Comparison of ENCODE assay signal across 28 mouse cellular contexts in the genomic region with DNA sequence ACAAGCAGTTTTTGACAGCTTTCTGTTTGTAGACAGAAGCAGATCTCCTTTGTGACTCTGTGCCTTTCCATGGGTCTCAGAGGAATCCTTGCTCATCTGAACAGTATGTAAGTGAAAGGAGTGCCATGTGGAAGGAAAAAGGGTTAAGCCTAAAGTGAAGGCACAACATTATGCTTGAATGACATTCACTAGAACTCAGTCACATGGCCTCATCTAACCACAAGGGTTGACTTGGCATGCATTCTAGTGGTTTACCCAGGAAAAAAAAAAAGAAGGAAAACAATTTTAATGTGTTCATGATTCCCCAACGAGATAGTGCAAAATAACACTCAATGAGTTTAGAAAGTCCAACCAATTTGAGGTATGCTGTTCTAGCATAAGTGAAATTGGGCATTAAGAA.
DNase-seq lines count a peak whose midpoint lies in the region; ATAC-seq and TF ChIP-seq lines count a peak whose summit lies in the region.
"Had no signal": no experiment of that assay in that cellular context is flagged by ENCODE, and none has a peak within 500 bp of the region (broad histone marks: within the 10 kb centered on the region; RNA-seq: fewer than 3 reads in every experiment).

No protein-coding gene starts in this region.

- H3K27ac ChIP-seq in midbrain, embryonic 10.5 days (replicated peaks): no peak overlapping the region
- H3K27ac ChIP-seq: forebrain, embryonic 10.5 days; forebrain, embryonic 13.5 days; heart, adult 2 months; heart, embryonic 10.5 days; heart, embryonic 13.5 days; hindbrain, embryonic 13.5 days; intestine, embryonic 15.5 days had no signal

- H3ac ChIP-seq in C2C12 (ENCODE audit: control insufficient read depth, insufficient read length, low read depth): no peak overlapping the region

- H3K4me1 ChIP-seq in midbrain, embryonic 10.5 days: no peaks in the 10 kb centered on the region
- H3K4me1 ChIP-seq: forebrain, embryonic 10.5 days; forebrain, embryonic 13.5 days; heart, embryonic 10.5 days; heart, embryonic 13.5 days; hindbrain, embryonic 13.5 days; intestine, embryonic 15.5 days had no signal

- no peaks in the 10 kb centered on the region for H3K79me3 ChIP-seq in C2C12 (ENCODE audit: low read depth)

- H3K9me3 ChIP-seq in midbrain, embryonic 10.5 days (replicated peaks): no peaks in the 10 kb centered on the region
- H3K9me3 ChIP-seq: forebrain, embryonic 10.5 days; forebrain, embryonic 13.5 days; heart, embryonic 10.5 days; heart, embryonic 13.5 days; hindbrain, embryonic 13.5 days; intestine, embryonic 15.5 days had no signal

- H3K36me3 ChIP-seq in C2C12 (ENCODE audit: control insufficient read depth, insufficient read depth): no peaks in the 10 kb centered on the region
- no peaks in the 10 kb centered on the region for H3K36me3 ChIP-seq in midbrain, embryonic 10.5 days
- H3K36me3 ChIP-seq: forebrain, embryonic 10.5 days; G1E; heart, embryonic 10.5 days; heart, embryonic 13.5 days; hindbrain, embryonic 13.5 days; intestine, embryonic 15.5 days had no signal

- no peak for TF ChIP-seq CTCF in C2C12 (IDR thresholded peaks at IDR 0.05; ENCODE audit: control insufficient read depth, insufficient read depth, insufficient read length)

- peak; percentile 23 for DNase-seq in 3134 (ENCODE audit: extremely low read depth, insufficient read length, low spot score)
- DNase-seq in NIH3T3 (ENCODE audit: low read depth): peak; percentile 16
- DNase-seq in cerebellum, adult 8-10 months: no peak
- DNase-seq in midbrain, embryonic 10.5 days (ENCODE audit: low spot score): no peak
- no peak for DNase-seq in cerebellum, adult 18-20 months
- no peak for DNase-seq in cerebellum, postnatal 25 days
- DNase-seq: adrenal gland, adult 2 months; adrenal gland, postnatal 14 days; cerebellum, adult 11 months; cerebellum, adult 9-10 months; cerebellum, postnatal 36 days; gastrocnemius, postnatal 10 days; gastrocnemius, postnatal 36 days; heart, adult 2 months; kidney, adult 11 months had no signal

- H3K79me2 ChIP-seq in C2C12 (ENCODE audit: control insufficient read depth, insufficient read depth): no peaks in the 10 kb centered on the region

- no peaks in the 10 kb centered on the region for H3K27me3 ChIP-seq in C2C12 (ENCODE audit: control insufficient read depth, insufficient read depth, insufficient read length)
- no peaks in the 10 kb centered on the region for H3K27me3 ChIP-seq in midbrain, embryonic 10.5 days (ENCODE audit: low read depth, poor library complexity, severe bottlenecking)
- H3K27me3 ChIP-seq: CH12.LX; forebrain, embryonic 13.5 days; heart, embryonic 13.5 days; hindbrain, embryonic 13.5 days; intestine, embryonic 15.5 days; Patski had no signal

- WGBS in midbrain, embryonic 10.5 days: 87% methylated on average over 1 of the region's 1 CpGs

- H3K4me3 ChIP-seq in C2C12 (ENCODE audit: insufficient read depth, poor library complexity, severe bottlenecking): no peak overlapping the region
- no peak overlapping the region for H3K4me3 ChIP-seq in midbrain, embryonic 10.5 days
- H3K4me3 ChIP-seq: forebrain, embryonic 10.5 days; forebrain, embryonic 13.5 days; heart, adult 2 months; heart, embryonic 10.5 days; heart, embryonic 13.5 days; hindbrain, embryonic 13.5 days; intestine, embryonic 15.5 days had no signal

- ATAC-seq in megakaryocyte progenitor cell, adult 5-6 weeks (replicated peaks; ENCODE audit: poor library complexity): 0 out of 2 replicates have a peak, but pooled peaks have one; percentile 34
- ATAC-seq: forebrain, embryonic 13.5 days; forebrain, embryonic 16.5 days; hindbrain, embryonic 16.5 days; intestine, embryonic 15.5 days; Patski had no signal

TF ChIP-seq in C2C12, 6 proteins besides CTCF, POLR2A, EP300 and RAD21:
- no peak for TF ChIP-seq CEBPB (IDR thresholded peaks at IDR 0.05; ENCODE audit: low read depth)
- no peak for TF ChIP-seq MYOG (IDR thresholded peaks at IDR 0.05; ENCODE audit: control insufficient read depth, extremely low read depth, insufficient read length)
- TF ChIP-seq USF1 (IDR thresholded peaks at IDR 0.05; ENCODE audit: low read depth): peak; percentile 83
- no peak for TF ChIP-seq FOSL1 (IDR thresholded peaks at IDR 0.05; ENCODE audit: insufficient read depth, low read length, poor library complexity, severe bottlenecking)
TF ChIP-seq in C2C12: peak in this region for 1.

Comparison
In these comparisons a context has a peak if more than half of its experiments do, and no peak if none do; other contexts are left out.
1. DNase-seq: peak in 3134 (single experiment) and NIH3T3 (single experiment); none in cerebellum, adult 8-10 months (single experiment), midbrain, embryonic 10.5 days (single experiment), cerebellum, adult 18-20 months (0 of 2) and cerebellum, postnatal 25 days (0 of 2).